Mouse (Mus musculus) MEL (cell line): Measurements from ENCODE around the gene Srsf11. TPM values are rescaled to one million over a fixed set of nuclear protein-coding genes. Genes with fewer than 3 reads are reported as not detected.

Source experiments
- DNase-seq: peaks from one replicate; pipeline ENCODE4 v3.0.0; 2011; ENCODE audit warnings: low read depth, low spot score
- H3K27ac ChIP-seq: 2 replicates; pipeline ENCODE4 v1.5.1; 2012; ENCODE audit warnings: low read depth, mild to moderate bottlenecking, control low read depth, low read length, moderate library complexity; ENCODE audit not compliant: control insufficient read depth
- H3K27me3 ChIP-seq, 2 experiments: fragments of 150-350 bp in 1 of 2; sonication (generic) in 1 of 2; 2 replicates each; pipeline ENCODE4 v1.6.1; 2012; ENCODE audit warnings: low read length in 2 of 2, mild to moderate bottlenecking in 2 of 2, improper control_type of control experiment in 1 of 2, moderate library complexity in 1 of 2; ENCODE audit not compliant: insufficient read depth in 2 of 2, control insufficient read depth in 1 of 2
- H3K36me3 ChIP-seq, 2 experiments: 2 replicates each; pipeline ENCODE4 v1.6.1; 2012 to 2014; ENCODE audit warnings: low read length in 2 of 2, improper control_type of control experiment in 1 of 2, inconsistent platforms in 1 of 2, mild to moderate bottlenecking in 1 of 2; ENCODE audit not compliant: insufficient read depth in 2 of 2, control insufficient read depth in 1 of 2
- H3K4me1 ChIP-seq, 2 experiments: fragments of 150-350 bp in 1 of 2; sonication (generic) in 1 of 2; 2 replicates each; pipeline ENCODE4 v1.6.1; 2012; ENCODE audit warnings: low read length in 2 of 2, improper control_type of control experiment in 1 of 2, mild to moderate bottlenecking in 1 of 2; ENCODE audit not compliant: insufficient read depth in 2 of 2, control insufficient read depth in 1 of 2
- H3K4me3 ChIP-seq, 2 experiments: fragments of 150-350 bp in 1 of 2; sonication (generic) in 1 of 2; 2 replicates each; pipeline ENCODE4 v1.5.1; 2012; ENCODE audit warnings: low read depth in 2 of 2, low read length in 2 of 2, mild to moderate bottlenecking in 2 of 2, moderate library complexity in 2 of 2, control low read depth in 1 of 2, improper control_type of control experiment in 1 of 2; ENCODE audit not compliant: control insufficient read depth in 1 of 2, insufficient read depth in 1 of 2
- H3K79me2 ChIP-seq: 2 replicates; pipeline ENCODE4 v1.6.1; 2012; ENCODE audit warnings: mild to moderate bottlenecking, low read length, moderate library complexity; ENCODE audit not compliant: control insufficient read depth, poor library complexity, insufficient read depth
- H3K9ac ChIP-seq: 2 replicates; pipeline ENCODE4 v1.6.1; 2012; ENCODE audit warnings: low read depth, mild to moderate bottlenecking, control low read depth, low read length, moderate library complexity; ENCODE audit not compliant: control insufficient read depth, poor library complexity, severe bottlenecking
- H3K9me3 ChIP-seq: fragments of 150-350 bp; sonication (generic); replicated peaks from 2 replicates; pipeline ENCODE4 v1.6.1; 2012; ENCODE audit warnings: mild to moderate bottlenecking, low read length, improper control_type of control experiment, moderate library complexity; ENCODE audit not compliant: insufficient read depth
- CHD2 ChIP-seq: IDR thresholded peaks from 2 replicates; pipeline ENCODE4 v1.6.1; 2011; ENCODE audit warnings: low read length, improper control_type of control experiment
- CTCF ChIP-seq, 3 experiments: IDR thresholded peaks in 2 of 3; conservative IDR thresholded peaks in 1 of 3; 2 replicates each; pipeline ENCODE4 v1.5.1; 2011 to 2012; ENCODE audit warnings: low read length in 3 of 3, low read depth in 2 of 3, mild to moderate bottlenecking in 2 of 3, improper control_type of control experiment in 1 of 3, inconsistent platforms in 1 of 3, mixed read lengths in 1 of 3, moderate library complexity in 1 of 3; ENCODE audit not compliant: control insufficient read depth in 1 of 3, insufficient read depth in 1 of 3, poor library complexity in 1 of 3, severe bottlenecking in 1 of 3
- E2F4 ChIP-seq: IDR thresholded peaks from 2 replicates; pipeline ENCODE4 v1.6.1; 2011; ENCODE audit warnings: low read depth, low read length, improper control_type of control experiment, borderline replicate concordance
- ELF1 ChIP-seq: IDR thresholded peaks from 2 replicates; pipeline ENCODE4 v1.6.1; 2014; ENCODE audit warnings: low read depth, mild to moderate bottlenecking, inconsistent platforms, low read length, improper control_type of control experiment, moderate library complexity
- EP300 ChIP-seq, 2 experiments: IDR thresholded peaks; 2 replicates each; pipeline ENCODE4 v1.6.1; 2011; ENCODE audit warnings: improper control_type of control experiment in 2 of 2, low read length in 2 of 2, low read depth in 1 of 2, mild to moderate bottlenecking in 1 of 2
- ETS1 ChIP-seq: IDR thresholded peaks from 2 replicates; pipeline ENCODE4 v1.6.1; 2012; ENCODE audit warnings: low read depth, mild to moderate bottlenecking, inconsistent platforms, low read length, improper control_type of control experiment, moderate library complexity
- GATA1 ChIP-seq: IDR thresholded peaks from 2 replicates; pipeline ENCODE4 v1.6.1; 2011; ENCODE audit warnings: low read depth, low read length, improper control_type of control experiment
- HCFC1 ChIP-seq: IDR thresholded peaks from 2 replicates; pipeline ENCODE4 v1.6.1; 2012; ENCODE audit warnings: low read depth, mild to moderate bottlenecking, inconsistent platforms, low read length, improper control_type of control experiment, moderate library complexity
- KAT2A ChIP-seq: conservative IDR thresholded peaks from 2 replicates; pipeline ENCODE4 v1.6.1; 2012; ENCODE audit warnings: low read depth, low read length, improper control_type of control experiment, inconsistent platforms
- MAX ChIP-seq: IDR thresholded peaks from 2 replicates; pipeline ENCODE4 v1.6.1; 2011; ENCODE audit warnings: low read length, improper control_type of control experiment
- MAZ ChIP-seq: IDR thresholded peaks from 2 replicates; pipeline ENCODE4 v1.6.1; 2012; ENCODE audit warnings: low read depth, mild to moderate bottlenecking, inconsistent platforms, low read length, improper control_type of control experiment
- MEF2A ChIP-seq: IDR thresholded peaks from 2 replicates; pipeline ENCODE4 v1.6.1; 2014; ENCODE audit warnings: low read depth, mild to moderate bottlenecking, inconsistent platforms, low read length, improper control_type of control experiment; ENCODE audit not compliant: poor library complexity, insufficient replicate concordance, severe bottlenecking; ENCODE audit errors: extremely low read depth
- MXI1 ChIP-seq: IDR thresholded peaks from 2 replicates; pipeline ENCODE4 v1.6.1; 2011; ENCODE audit warnings: mild to moderate bottlenecking, low read depth, low read length, improper control_type of control experiment
- MYB ChIP-seq: IDR thresholded peaks from 2 replicates; pipeline ENCODE4 v1.6.1; 2011; ENCODE audit warnings: mild to moderate bottlenecking, low read depth, low read length, improper control_type of control experiment
- MYC ChIP-seq: IDR thresholded peaks from 2 replicates; pipeline ENCODE4 v1.6.1; 2011; ENCODE audit warnings: low read depth, mild to moderate bottlenecking, low read length, improper control_type of control experiment, moderate library complexity
- NELFE ChIP-seq: IDR thresholded peaks from 2 replicates; pipeline ENCODE4 v1.6.1; 2011; ENCODE audit warnings: low read depth, low read length, improper control_type of control experiment
- NRF1 ChIP-seq: IDR thresholded peaks from 2 replicates; pipeline ENCODE4 v1.6.1; 2014; ENCODE audit warnings: low read depth, mild to moderate bottlenecking, inconsistent platforms, low read length, improper control_type of control experiment, moderate library complexity; ENCODE audit not compliant: poor library complexity, insufficient read depth, severe bottlenecking
- POLR2A ChIP-seq, 2 experiments: IDR thresholded peaks; 2 replicates each; pipeline ENCODE4 v1.6.1; 2011 to 2012; ENCODE audit warnings: low read length in 2 of 2, mild to moderate bottlenecking in 2 of 2, control low read depth in 1 of 2, improper control_type of control experiment in 1 of 2, low read depth in 1 of 2, moderate library complexity in 1 of 2; ENCODE audit not compliant: control insufficient read depth in 1 of 2, insufficient read depth in 1 of 2, poor library complexity in 1 of 2
- POLR2AphosphoS2 ChIP-seq: IDR thresholded peaks from 2 replicates; pipeline ENCODE4 v1.6.1; 2011; ENCODE audit warnings: low read length, improper control_type of control experiment
- RAD21 ChIP-seq: IDR thresholded peaks from 2 replicates; pipeline ENCODE4 v1.6.1; 2011; ENCODE audit warnings: mild to moderate bottlenecking, low read depth, low read length, improper control_type of control experiment
- RCOR1 ChIP-seq: IDR thresholded peaks from 2 replicates; pipeline ENCODE4 v1.6.1; 2012; ENCODE audit warnings: low read depth, mild to moderate bottlenecking, inconsistent platforms, low read length, improper control_type of control experiment
- SIN3A ChIP-seq: IDR thresholded peaks from 2 replicates; pipeline ENCODE4 v1.6.1; 2012; ENCODE audit warnings: low read length, improper control_type of control experiment, inconsistent platforms
- SMC3 ChIP-seq: IDR thresholded peaks from 2 replicates; pipeline ENCODE4 v1.6.1; 2011; ENCODE audit warnings: low read depth, low read length, improper control_type of control experiment
- TAL1 ChIP-seq: IDR thresholded peaks from 2 replicates; pipeline ENCODE4 v1.6.1; 2012; ENCODE audit warnings: mild to moderate bottlenecking, inconsistent platforms, low read length, moderate library complexity, mixed read lengths
- TBP ChIP-seq: IDR thresholded peaks from 2 replicates; pipeline ENCODE4 v1.8.0; 2011; ENCODE audit warnings: low read depth, low read length, improper control_type of control experiment
- TCF12 ChIP-seq: IDR thresholded peaks from 2 replicates; pipeline ENCODE4 v1.6.1; 2014; ENCODE audit warnings: low read depth, mild to moderate bottlenecking, inconsistent platforms, low read length, improper control_type of control experiment, moderate library complexity
- UBTF ChIP-seq: IDR thresholded peaks from 2 replicates; pipeline ENCODE4 v1.6.1; 2012; ENCODE audit warnings: low read depth, mild to moderate bottlenecking, inconsistent platforms, low read length, improper control_type of control experiment, moderate library complexity, borderline replicate concordance; ENCODE audit not compliant: insufficient read depth
- USF1 ChIP-seq: IDR thresholded peaks from 2 replicates; pipeline ENCODE4 v1.6.1; 2014; ENCODE audit warnings: low read depth, mild to moderate bottlenecking, inconsistent platforms, low read length, improper control_type of control experiment, moderate library complexity
- USF2 ChIP-seq, 2 experiments: IDR thresholded peaks; 2 replicates each; pipeline ENCODE4 v1.6.1; 2011 to 2012; ENCODE audit warnings: improper control_type of control experiment in 2 of 2, low read length in 2 of 2, borderline replicate concordance in 1 of 2, inconsistent platforms in 1 of 2, low read depth in 1 of 2, mild to moderate bottlenecking in 1 of 2; ENCODE audit not compliant: insufficient read depth in 1 of 2
- polyA plus RNA-seq, 2 experiments: library from polyadenylated mRNA; stranded (reverse) in 1 of 2; unstranded in 1 of 2; fragments of >175 nt in 1 of 2; fragments of >200 nt in 1 of 2; gene quantifications; 2 replicates each; pipeline versions ENCODE4 v1.2.1 to v1.2.4; 2012; ENCODE audit warnings: low replicate concordance in 2 of 2, low read depth in 1 of 2; ENCODE audit not compliant: insufficient read length in 2 of 2, insufficient read depth in 1 of 2, missing spikeins in 1 of 2
- total RNA-seq: library from RNA; depleted of rRNA; stranded (reverse); fragments of 300-350 nt; gene quantifications from 2 replicates; pipeline ENCODE4 v1.2.3, GENCODE M21; 2012; rRNA removed

Gene Srsf11
- total RNA-seq, result 112 and 114 TPM in 2 replicates
- 100 to 1,000 TPM; 215 to 486 TPM for polyA plus RNA-seq

DNA sequence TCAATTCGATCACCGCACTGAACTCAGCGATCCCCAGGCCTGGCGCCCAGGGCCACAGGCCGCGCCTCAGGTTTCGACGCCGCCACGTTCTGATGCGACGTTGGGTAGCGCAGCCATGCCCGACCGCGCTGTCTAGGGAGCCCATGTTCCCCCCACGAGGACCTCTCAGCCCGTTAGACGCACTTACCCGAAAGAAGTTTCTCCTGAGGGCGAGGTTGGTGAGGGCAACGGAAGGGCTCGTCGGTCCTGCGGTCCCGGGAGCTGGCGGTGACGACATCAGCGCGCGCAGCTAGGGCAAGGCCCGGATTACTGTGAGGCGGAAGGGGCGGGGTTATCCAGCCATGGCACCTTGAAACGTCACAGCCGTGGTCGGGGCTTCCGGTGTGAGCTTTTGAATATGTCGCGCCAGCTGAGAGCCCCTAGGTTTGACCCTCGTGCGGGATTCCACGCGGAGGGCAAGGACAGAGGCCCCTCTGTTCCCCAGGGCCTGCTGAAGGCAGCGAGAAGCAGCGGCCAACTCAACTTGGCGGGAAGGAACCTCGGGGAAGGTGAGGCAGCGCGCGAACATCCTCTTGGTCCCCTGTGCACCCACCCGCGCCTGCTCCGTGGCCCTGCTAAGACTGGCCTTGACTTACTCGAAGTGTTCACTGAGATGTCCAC, at the start of gene Srsf11, which contains the start of gene Lrrc40:
TSS of gene Srsf11 (minus strand) at position 311 of the 660 bp plus-strand sequence.
TSS of gene Lrrc40 (plus strand) at position 334 of the 660 bp plus-strand sequence.
- H3K4me1 ChIP-seq, result peaks cover 2 to 6% of the 10 kb centered on the region in 2 experiments
- H3K36me3 ChIP-seq, result peaks cover 6 to 20% of the 10 kb centered on the region in 2 experiments
- peak within 1 kb of the TSS; percentile 92 to 99 for H3K4me3 ChIP-seq
- peaks cover 62% of the 10 kb centered on the region for H3K79me2 ChIP-seq
- H3K9ac ChIP-seq, result peak within 1 kb of the TSS; percentile 92
- H3K9me3 ChIP-seq, result no peaks in the 10 kb centered on the region
- peak; percentile 97 for DNase-seq
- H3K27ac ChIP-seq, result peak within 1 kb of the TSS; percentile 71
- TF ChIP-seq POLR2AphosphoS2 (peak; percentile 71; the same call in 1 of the 2 replicates), NELFE (peak; percentile 79), MAZ (no peak; the same call in 1 of the 2 replicates), CHD2 (no peak), NRF1 (peak; percentile 53; the same call in 1 of the 2 replicates), HCFC1 (peak; percentile 89), MAX (no peak), MYC (peak; percentile 15; the same call in 1 of the 2 replicates), E2F4 (peak; percentile 79; the same call in 1 of the 2 replicates), TBP (0 out of 2 replicates have a peak, but pooled peaks have one; percentile 44), SMC3 (no peak), TAL1 (no peak), RAD21 (no peak), ETS1 (peak; percentile 53), USF1 (no peak), ELF1 (peak; percentile 77), EP300 (IDR thresholded peaks at IDR 0.05; ENCODE audit: low read depth in 1 of 2, low read length in 2 of 2) (no peak), KAT2A (no peak; the same call in 1 of the 2 replicates), UBTF (no peak), MYB (no peak), TCF12 (no peak; the same call in 1 of the 2 replicates), POLR2A (IDR thresholded peaks at IDR 0.05; ENCODE audit: control insufficient read depth in 1 of 2, insufficient read depth in 1 of 2, low read depth in 1 of 2, low read length in 2 of 2, poor library complexity in 1 of 2) (peak; percentile 49 to 86; a peak in 3 of 4 replicates), MXI1 (peak; percentile 73), USF2 (IDR thresholded peaks at IDR 0.05; ENCODE audit: borderline replicate concordance in 1 of 2, insufficient read depth in 1 of 2, low read depth in 1 of 2, low read length in 2 of 2) (no peak), MEF2A (no peak), SIN3A (peak; percentile 90), CTCF (IDR thresholded peaks at IDR 0.05 in 2 of 3, conservative IDR thresholded peaks at IDR 0.05 in 1 of 3; ENCODE audit: control insufficient read depth in 1 of 3, insufficient read depth in 1 of 3, low read depth in 2 of 3, low read length in 3 of 3, poor library complexity in 1 of 3, severe bottlenecking in 1 of 3) (0 out of 6 replicates have a peak, but pooled peaks of 1 of the 3 experiments have one; percentile 5), RCOR1 (no peak), GATA1 (no peak)
- no peaks in the 10 kb centered on the region for H3K27me3 ChIP-seq
